Mouse (Mus musculus): ENCODE results near the gene S100a8. TPM values are rescaled to one million over a fixed set of nuclear protein-coding genes. Genes with fewer than 3 reads are reported as not detected.

S100a8 gene
- 1 to 10 TPM in 1 of 4 experiments, not detected in 3; 1.7 TPM for total RNA-seq (2022)

DNA sequence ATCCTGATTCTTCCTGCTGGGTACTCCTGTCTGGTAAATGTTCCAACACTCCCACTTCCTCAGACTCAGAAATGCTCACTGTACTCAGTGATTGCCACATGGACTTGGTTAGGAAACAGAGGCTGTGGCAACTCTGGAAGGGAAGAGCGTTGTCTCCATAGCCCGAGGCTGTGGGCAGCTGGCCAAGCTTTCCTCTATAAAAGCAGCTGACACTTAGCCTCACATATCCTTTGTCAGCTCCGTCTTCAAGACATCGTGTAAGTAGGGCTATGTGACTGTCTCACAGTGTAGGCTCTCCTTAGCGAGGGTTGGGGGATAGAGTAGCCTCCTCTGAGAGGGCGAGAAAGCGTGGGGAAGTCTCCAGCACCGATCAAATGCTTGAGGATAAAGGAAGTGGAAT lies at the start of gene S100a8:
S100a8 (plus strand) TSS at position 133 of the 400 bp plus-strand sequence.
- DNase-seq (ENCODE audit: low spot score in 2 of 2) = no peak

DNA sequence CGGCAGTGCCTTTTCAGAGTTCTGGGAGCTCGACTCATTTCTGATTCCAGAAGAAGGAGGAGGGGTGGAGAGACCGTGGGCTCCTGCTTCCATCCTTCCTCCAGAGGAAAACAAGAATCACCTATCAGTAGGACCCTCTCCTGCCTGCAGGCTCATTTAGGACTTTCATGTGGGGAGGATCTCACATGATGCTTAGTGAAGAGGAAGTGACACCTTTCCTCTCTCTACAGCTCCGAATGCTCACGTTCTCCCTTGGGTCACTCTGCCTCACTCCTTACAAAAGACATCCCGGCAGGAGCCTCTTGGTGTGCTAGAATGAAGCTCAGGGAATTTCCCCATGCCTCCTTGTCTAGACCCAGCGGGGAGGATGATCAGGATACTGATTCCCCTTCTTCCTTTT lies 47.2 kb upstream of the S100a8 start:
- no peak for DNase-seq (ENCODE audit: low spot score in 2 of 2)

DNA sequence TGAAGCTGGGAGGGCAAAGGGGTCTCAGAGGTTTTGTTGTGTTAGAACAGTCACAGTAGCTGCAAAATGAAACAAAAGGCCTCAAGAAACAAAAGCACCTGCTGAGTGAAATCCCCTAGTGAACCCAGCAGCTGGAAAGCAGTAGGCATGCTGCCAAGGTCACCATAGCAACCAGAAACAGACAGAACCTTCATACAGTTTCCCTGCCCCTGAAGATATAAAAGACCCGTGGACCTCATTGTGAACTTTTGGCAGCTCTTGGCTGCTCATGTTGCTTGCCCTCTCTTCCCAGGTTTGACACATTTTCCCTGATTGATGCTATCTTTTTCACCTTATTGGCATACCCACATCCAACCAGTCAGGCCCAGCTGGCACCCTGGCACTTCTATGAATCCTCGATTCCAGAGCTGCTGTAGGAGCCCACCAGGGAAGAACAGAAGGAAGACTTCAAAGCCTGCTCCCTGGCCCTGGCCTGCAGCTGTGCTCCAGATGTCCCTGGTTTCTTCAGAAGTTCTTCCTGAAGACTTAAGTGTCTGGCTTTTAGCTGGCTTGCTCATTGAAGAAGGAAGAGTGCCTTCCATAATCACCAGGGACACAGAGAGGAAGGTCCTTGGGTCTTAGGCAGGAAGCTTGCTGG lies 45.2 kb upstream of the S100a8 start:
- DNase-seq (ENCODE audit: low spot score in 2 of 2) = no peak

DNA sequence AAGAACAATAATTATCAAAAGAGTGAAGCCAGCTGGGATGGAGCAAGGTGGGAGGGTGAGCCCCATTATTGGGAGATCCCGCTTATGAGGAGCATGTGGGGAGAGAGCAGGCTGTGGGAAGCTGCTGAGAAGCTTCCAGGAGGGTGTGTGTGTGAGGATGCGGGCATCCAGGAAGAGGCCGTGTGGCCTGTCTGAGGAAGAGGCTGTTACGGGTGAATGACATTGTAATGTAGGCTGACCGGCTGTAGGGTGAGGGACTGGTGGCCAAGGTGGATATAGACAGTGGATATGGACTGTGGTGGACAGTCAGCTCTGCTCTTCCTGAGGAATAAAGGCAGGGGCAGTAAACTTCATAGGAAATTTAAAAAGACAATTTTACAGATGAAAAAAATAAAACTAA lies 43.3 kb upstream of the S100a8 start:
- no peak for DNase-seq (ENCODE audit: low spot score in 2 of 2)

DNA sequence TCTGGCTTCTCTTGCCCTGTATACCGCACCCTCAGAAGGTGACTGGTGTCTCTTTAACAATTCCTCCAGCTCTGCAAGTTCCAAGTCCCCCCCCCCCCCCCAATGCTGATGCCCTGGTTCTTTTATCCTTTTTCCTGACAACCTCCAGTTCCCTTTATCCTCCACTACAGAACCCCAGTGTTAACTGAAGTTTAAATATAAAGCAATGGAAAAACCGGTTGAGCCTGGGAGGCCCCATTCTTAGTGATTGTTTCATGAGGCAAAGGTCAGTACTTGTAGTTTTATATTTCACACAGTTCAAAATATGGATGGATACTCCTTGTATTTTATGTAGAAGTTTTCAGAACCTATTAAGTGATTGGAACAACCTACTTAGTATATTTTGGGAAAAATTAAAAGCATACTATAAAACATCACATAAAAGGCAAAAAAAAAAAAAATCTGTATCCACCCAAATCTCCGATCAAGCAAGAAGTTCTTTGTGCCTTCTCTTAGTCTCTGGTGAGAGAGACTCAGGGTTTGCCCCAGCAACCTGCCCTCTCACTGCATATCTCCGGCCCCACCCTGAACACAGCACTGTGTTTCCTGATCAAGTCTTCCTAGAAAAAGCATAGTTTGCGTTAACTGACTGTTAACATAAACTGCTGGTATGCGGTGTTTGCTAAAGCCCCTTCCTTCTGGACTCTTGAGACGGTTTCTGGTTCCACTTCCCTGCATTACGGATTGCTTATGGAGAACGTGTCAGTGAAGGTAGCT lies 42.3 kb upstream of the S100a8 start:
- no peak for DNase-seq (ENCODE audit: low spot score in 2 of 2)

DNA sequence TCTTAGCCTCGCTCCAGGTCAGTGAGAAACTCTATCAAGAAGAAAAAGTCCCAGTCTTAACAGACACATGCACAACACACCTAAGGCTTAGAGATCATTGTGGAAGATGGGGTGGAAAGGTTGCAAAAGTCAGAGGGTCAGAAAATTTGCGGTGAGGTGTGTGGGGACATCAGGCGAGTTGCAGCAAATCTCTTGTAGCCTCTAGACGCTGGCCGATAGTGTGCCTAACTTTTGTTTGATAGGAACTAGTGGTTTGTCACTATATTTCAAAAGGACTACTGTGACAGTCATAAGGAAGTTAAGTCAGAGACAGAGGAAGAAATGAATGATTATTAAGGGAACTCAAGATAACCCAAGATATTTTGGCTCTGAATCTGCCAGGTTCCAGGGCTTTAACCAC lies 41.4 kb upstream of the S100a8 start:
- no peak for DNase-seq (ENCODE audit: low spot score in 2 of 2)

DNA sequence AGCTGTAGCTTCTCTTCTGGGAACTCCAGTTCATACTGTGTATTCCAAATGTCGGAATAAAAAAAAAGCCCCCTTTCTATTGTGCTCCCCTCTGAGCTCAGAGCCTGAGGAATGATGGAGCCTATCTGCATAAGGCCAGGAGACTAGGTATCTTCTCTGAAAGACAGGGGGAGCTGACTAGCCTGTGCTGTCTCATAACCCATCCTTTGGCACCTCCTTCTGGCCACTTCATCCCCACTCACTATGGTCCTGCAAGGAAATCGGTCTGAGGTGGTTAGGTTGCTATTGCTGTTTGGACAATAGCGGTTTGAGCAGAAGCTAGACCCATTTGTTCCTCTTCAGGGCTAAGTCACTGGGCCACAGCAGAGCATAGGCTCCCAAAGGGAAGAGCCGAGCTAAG lies 41.0 kb upstream of the S100a8 start:
- DNase-seq (ENCODE audit: low spot score in 2 of 2) = no peak

DNA sequence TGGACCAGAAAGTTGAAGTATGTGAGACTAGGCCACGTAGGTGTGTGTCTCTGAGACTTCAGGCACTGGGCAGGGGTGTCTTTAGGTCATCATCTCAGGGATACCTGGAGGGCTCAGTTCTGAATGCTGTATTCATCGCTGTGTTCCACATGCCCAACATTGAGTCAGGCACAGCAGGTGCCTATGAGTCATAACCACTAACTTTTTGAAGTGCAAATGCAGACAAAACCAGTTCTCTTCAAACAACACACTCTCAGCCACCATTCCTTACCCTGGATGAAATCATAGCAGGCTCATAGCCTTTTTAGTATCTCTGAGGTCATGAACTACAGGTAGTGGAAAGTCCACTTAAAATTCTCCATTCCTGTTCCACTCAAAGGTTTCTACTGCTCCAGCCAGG lies 39.5 kb upstream of the S100a8 start:
- no peak for DNase-seq (ENCODE audit: low spot score in 2 of 2)

DNA sequence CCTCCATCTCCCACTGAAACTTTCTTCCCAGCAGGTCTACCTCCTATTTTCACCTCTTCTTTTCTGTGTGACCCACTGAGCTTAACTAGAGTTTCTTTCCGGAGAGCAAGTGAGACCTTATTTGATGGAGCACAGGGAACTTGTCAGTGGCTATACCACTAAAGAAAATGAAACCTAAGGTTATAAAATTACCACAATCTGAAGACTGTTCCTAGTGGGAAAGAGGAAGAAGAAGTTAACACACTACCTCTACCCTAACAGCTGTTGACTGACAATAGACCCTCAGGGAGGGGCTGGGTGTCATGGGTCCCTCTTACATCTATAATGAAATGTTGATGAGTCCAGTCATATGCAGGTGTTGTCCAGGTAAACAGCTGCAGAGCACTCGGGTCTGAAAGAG lies 36.8 kb upstream of the S100a8 start:
- no peak for DNase-seq (ENCODE audit: low spot score in 2 of 2)

DNA sequence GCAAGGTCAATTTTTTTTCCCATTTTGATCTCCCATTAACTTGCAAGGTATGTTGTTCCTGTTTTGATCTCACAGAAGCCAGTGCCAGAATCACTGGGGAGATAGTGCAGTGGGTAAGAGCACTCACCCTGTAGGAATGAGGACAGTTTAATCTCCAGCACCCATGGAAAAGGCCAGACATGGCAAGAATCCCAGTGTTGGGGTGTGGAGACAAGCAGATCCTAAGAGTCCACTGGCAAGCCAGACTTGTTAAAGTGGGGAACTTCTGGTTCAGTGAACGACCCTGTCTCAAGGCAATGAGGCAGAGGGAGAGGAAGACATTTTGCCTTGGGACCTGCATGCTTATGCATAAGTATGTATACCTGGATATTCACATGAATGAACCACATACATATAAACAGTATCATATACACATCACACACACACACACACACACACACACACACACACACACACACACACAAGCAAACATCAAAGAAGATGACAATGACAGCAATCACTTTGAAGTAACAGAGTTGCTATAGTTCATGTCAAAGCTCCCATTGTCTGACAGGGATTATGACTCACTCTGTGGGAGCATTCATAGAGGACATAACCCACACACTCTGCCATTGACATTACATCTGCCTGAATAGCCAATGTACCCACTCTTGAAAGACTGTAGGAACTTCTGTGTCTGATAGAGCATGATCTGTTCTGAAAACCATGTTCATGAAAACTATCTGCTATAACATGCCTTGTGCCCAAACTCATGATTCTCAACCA lies 30.1 kb upstream of the S100a8 start:
- no peak for DNase-seq (ENCODE audit: low spot score in 2 of 2)

DNA sequence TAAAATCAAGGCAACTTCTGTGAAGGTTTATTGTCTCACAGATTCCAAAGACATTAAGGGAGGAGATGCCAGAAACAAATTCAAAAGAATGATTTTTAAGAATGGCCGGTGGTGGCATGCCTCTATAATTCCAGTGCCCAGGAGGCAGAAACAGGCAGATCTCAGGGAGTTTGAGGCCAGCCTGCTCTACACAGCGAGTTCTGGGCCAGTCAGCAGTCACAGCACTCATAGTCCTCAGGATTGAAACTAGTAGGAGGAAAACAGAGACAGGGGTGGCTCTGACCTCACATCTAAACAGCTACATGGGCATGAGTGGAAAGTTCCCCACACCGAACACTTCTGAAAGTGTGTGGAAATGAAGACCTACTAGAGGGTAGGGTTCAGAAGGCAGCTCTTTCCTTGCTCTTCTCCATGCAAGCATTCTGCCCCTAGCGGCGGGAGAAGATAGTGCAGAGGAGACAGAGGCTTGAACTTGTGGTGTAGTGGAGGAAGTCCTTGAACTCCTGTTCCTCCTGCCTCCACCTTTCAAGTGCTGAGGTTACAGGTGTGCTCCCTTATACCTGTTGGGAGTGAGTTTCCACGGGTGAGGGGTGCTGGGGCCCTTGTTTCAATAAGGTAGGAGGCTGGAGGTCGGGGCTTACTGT lies 29.1 kb upstream of the S100a8 start:
- no peak for DNase-seq (ENCODE audit: low spot score in 2 of 2)

DNA sequence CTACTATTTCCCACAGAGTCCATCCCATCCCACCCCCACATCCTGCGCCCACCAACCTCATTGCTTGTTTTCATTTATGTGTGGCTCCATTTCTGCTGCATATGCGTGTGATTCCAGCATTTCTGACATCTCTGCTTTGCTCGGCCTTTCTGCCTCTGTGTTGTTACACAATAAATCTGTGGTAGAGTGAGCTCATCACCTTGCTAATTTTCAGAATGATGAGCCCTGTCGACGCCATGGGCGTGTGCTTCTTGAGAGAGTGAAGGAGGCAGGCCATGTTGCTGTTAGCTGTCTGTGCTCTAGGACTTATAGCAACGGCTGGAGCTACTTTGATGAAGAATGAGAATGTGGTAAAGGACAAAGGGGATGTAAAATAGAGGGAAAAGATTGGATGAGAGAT lies 27.8 kb upstream of the S100a8 start:
- no peak for DNase-seq (ENCODE audit: low spot score in 2 of 2)

DNA sequence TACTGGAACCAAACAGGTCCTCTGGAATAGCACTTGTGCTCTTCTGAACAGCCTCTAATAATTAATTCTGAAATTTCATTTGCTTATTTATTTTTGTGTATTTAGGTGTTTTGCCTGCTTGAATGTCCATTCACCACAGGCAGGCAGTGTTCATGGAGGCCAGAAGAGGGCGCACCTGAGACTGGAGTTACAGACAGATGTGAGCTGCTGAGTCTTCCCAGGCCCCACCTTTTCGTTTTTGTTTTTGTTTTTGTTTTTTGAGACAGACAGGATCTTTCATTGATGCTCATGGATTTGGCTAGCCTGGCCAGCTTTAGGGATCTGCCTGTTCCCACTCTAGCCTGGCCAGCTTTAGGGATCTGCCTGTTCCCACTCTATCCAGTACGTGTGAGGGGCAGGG lies 24.6 kb upstream of the S100a8 start:
- no peak for DNase-seq (ENCODE audit: low spot score in 2 of 2)

DNA sequence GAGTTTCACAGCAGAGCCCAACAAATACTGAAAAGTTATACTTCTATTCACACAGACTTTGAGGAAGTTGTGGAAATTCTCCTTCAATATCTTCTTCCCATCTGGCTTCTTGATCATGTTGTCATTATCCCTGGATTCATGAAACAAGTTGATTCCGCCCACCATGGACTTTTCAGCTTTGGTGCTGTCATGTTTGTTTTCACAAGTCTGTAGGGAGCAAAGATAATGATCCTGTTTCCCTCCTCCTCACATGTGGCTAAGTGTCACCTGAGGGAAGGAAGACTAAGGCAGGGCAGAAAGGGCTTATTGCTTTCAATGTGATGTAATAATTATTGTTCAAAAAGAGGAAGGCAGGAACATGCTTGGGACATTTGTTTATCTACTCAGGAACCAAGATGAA lies 21.5 kb upstream of the S100a8 start:
- DNase-seq (ENCODE audit: low spot score in 2 of 2) = no peak

DNA sequence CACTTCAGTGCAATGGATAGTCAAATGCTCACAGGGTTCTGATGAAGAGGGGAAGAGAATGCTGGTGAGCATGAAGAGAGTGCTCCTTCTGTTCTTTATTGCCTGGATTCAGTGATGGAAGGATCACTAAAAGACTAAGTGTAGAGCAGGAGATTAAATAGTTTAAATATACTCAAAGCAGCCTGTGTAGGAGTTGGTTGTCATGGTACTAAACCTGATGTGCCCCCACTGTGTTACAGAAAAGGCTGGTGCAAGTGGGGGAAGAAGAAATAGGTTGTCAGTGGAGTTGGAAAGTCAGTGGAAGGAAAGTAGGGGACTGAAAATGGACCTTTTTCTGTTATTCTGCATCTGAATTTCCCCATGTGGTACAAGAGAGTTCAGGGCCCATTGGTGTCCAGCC lies 19.8 kb upstream of the S100a8 start:
- no peak for DNase-seq (ENCODE audit: low spot score in 2 of 2)

DNA sequence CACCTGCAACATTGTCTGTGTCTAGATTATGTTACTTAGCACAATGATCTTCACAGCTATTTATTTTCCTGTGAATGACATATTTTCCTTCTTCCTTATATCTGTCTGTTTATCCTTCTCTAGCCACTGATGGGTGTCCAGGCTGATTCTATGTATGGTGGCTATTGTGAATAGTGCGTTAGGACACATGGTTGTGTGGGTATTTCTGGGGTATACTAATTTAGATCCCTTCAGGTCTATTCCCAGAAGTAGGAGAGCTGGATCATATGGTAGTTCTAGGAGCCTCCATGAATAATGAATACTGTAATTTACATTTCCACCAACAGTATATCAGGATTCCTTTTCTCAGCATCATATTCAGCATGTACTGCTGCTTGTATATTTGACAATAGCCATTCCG lies 18.9 kb upstream of the S100a8 start:
- DNase-seq (ENCODE audit: low spot score in 2 of 2) = no peak

DNA sequence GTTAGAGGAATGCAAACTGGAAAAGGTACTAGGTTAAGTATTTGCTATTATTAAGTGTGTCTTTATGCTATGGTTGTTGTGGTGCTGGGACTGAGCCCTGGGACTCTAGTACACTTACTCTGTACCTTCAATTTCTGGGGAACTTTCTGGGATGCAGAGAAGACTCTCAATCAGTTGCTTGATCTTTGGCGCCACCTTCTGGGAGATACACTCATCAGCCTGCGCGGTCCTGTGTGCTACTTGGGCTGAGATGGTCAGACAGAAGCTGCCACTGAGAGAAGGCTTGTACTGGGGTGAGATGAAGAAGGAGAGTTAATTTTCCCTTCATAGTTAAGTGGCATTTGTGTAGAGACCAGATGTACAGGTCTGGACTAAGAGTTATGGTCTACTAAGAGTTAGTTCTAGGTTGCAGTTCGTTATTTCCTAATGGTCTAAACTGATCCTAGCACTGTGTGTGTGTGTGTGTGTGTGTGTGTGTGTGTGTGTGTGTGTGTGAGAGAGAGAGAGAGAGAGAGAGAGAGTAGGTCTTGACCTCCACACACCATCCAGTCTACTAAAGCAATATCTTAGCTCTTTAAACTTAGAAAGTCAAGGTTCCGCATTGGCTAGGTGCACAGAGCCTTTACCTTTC lies 15.8 kb upstream of the S100a8 start:
- DNase-seq (ENCODE audit: low spot score in 2 of 2) = peak; percentile 46 to 54

DNA sequence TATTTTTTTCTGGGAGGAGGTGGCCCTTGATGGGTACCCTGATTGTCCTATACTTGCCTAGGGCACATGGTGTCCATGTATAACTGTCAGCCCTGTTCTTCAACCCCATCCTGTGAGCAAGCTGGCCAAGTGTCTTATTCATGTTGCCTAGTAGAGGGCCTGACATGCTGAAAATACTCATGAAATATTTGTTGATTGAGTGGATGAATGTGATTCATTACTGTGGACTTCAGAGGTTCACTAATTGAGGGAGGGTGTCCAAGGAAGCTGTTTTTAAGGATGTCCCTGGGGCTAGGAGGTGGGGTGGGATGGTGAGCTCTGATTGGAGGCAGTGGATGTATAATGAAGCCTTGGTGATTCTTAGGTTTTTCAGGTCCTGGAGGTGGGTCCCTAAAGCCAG lies 15.1 kb upstream of the S100a8 start, which contains the start of gene S100a7a:
S100a7a (plus strand) TSS at position 301 of the 400 bp plus-strand sequence.
- no peak for DNase-seq (ENCODE audit: low spot score in 2 of 2)

DNA sequence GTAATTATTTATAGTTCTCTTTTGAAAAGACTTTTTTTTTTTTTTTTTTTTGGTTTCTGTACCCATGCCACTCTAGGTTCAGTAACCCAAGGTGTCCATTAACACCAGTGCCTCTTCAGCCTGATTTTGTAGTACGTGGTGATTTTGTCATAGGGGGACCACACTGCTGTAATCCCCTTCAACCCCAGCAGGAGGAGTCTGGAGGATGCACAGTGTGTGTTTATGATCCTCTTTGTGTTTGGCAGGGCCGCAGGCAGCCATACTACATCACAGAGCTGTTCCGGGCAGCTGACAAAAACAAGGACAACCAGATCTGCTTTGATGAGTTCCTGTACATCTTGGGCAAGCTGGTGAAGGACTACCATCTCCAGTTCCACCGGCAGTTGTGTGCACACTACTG lies 11.4 kb upstream of the S100a8 start:
- no peak for DNase-seq (ENCODE audit: low spot score in 2 of 2)

DNA sequence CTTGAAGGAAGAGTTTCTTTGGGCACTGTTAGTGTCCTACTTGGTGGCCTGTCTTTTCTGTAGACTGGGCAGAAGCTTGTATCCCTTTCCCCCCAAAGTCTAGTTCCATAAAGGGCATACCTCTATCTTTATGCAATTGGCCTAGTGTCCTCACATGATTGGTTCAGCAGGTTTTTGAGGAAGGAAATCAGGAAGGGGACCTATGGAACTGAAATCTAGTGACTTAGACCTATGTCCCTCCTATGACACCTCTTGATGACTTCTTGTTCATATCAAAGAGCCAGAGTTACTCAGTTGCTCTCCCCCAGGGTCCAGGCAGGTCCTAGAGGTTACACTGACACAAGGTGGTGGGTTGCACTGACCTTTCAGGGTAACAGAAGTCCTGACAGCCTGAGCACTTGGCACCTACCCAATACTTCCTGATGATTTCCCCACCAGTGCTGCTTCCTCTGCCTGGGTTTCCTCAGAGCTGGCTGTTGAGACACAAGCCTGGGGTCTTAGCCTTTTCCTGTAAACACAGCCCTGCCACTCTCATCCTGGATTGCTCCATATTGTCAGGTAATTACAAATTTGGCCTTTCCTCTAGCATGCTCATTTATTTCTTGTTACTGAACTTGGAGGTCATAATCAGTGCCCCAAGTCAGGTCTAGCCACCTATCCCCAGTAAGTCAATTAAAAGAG lies 9.3 kb upstream of the S100a8 start:
- no peak for DNase-seq (ENCODE audit: low spot score in 2 of 2)

DNA sequence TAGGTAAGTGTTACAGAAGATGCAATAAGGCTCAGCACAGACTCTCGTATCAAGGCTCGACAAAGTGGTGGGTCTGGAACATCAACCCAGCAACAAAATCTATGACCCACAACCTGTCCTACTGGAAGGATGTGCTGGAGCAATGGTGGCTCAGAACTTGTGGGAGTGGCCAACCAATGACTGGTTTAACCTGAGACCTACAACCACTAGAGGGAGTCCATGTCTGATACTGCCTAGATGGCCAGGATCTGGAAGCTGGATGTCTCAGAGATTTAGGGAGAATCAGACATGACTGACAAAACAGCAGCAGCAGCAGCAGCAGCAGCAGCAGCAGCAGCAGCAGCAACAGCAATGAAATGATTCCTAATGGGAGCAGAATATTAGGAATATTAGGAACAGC lies 4.6 kb upstream of the S100a8 start:
- no peak for DNase-seq (ENCODE audit: low spot score in 2 of 2)
